Mouse (Mus musculus) lung, postnatal 25 days (tissue): ENCODE measurements at regions not wholly inside any gene's neighbourhood (a gene's known extent, or its start where the extent isn't known, plus 50 kb on each side); places are given as distances from the start of the nearest gene placed in this dataset.

Source experiments
- DNase-seq: peaks from one replicate; pipeline ENCODE4 v3.0.0; 2022; ENCODE audit warnings: low spot score

DNA sequence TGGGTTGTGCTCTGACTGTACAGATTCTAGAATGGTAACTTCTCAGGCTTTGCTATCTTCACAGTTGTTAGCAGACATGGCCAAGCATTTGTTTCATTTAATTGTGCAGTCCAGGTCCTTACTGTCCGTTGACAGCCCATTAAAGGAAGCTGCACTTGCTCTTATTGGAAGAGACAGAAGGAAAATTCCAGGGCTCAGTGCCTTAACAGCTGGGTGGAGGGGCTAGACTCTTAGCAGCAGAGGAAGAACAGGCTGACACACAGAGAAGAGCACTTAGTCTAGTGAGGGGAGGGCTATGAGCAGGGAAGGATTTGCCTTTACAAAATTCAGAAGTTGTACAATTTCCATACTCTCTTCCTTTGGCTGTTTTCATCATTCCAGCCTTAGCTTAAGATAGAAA lies 161.5 kb upstream of the Ghitm start:
- peak; percentile 6 for DNase-seq

DNA sequence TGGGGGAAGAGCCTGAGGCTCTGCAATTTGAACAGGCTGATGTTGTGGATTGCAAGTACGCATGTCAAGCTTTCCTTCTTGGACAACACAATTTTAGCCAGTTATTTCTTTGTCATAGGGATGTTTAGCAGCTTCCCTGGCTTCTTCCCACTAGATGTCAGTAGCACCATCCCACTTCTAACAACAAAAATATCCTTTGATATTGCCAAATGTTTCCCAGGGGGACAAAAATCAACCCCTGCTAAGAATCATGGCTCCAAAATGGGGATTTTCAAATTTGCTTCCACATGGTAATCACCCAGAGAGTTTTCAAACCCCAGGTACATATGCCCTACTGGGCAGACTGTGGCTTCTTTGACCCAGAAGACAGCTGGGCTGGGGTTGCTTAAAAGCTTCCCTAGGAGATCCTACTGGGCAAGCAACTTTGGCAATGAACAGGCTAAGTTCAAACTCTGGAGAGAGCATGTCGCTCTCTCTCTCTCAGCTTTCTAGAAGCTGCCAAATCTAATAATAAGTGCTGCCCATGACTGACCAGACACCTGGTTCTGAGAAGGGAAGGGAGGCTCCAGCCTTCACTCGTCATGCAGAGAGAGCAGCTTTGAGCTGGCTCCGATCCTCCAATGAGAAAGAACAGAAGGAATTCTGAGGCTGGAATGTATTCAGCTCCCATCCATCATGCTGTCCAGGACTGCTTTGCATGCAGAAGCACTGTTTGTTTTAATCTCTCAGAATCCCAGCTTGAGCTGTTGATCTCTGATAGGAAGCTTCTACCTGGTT lies 157.2 kb upstream of the Ghitm start:
- peak; percentile 13 for DNase-seq

DNA sequence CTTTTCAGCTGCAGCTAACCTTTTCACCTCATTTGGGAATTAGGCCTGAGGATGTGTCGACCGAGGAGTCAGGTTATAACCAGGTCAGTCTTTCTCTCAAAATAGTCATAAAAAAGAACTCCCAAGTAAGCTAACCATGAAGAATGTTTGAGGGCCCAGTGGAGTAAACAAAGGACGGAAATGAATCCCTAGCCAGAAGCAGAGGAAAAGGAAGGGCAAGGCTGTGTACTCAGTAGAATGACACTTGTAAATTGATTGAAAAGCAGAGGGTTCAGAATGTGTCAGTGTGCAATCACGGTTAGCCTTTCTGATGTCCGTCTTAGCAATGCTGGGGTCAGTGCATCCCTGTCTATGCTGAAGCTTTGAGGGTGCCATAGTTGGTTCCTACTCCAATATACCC lies 149.3 kb upstream of the Ghitm start:
- peak; percentile 29 for DNase-seq

DNA sequence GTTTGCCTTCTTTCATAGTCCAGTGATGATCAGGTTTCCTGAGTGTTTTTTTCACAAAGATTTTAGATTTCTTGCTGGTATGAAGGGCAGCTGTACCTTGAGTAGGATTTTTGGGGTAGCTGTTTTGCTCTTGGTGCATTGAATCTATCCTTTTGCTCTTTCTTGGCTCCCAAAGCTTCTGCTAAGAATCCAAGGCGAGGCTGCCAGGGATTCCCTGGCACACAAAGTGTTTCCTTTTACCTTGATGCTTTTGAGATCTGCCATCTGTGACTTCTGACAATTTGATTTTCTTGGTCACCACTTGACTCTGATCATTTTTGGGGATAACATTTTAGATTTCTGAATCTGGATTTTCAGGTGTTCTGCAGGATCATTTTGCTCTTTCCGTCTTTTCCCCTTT lies 144.3 kb upstream of the Ghitm start:
- DNase-seq, result no peak

DNA sequence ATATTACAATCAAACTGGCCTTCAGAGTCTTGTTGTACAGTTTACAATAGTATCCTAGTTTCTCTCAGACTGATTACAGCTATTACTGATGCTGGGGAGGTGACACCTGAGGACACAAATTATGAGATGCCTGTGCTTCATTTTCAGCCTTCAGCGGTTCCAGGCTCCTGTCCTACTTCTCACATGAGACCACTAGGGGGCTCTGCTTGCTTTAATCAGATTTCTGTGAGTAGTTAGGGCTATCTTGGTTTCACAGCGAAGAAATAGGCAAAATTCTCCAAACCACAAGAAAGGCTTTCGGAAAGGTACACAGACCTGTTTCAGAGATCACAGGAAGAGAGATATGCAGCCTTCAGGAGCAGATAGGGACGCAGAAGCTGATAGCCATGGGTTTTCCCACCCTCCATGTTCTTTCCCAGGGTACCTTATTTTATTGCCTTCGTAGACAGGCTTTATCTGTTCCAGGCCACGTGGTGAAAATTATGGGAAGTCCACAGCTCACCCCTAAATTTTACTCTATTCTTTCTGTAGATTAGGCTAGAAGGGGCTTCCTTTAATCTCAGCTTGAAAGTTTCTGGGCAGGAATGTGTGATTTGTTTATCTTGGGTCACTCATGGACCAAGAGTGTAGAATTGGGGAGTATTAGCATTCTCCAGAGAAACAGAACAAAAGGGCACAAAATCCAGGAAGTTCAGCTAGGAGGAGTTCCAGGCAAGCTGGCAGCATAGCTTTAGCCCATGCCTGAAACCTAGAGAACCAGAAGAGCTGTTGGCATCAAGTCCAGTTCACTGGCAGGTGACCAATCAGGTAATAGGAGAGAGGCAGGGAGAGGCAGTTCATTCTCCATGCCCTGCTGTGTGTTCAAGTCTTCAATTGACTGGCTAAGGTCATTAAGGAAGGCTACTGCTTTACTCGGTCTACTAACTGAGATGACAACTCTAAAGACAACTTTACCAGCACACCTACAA lies 141.9 kb upstream of the Ghitm start:
- DNase-seq, result peak; percentile 39

DNA sequence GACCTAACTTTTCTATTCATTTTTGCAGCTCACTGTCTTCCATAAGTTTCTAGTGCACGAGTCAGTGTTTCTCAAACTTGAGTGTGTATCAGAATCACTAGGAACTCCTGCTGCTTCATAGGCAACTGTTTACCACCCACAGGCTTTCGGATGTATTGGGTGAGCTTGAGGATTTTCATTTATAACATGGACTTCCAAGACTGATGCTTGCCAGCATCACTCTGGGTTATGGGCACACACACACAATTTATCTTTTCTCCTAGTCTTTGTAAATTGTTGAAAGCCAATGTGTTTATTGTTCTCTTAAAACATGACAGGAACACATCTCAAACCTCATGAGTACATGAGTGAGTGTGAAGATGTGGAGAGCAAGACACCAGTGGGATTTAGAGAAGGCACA lies 137.0 kb upstream of the Ghitm start:
- DNase-seq, result no peak

DNA sequence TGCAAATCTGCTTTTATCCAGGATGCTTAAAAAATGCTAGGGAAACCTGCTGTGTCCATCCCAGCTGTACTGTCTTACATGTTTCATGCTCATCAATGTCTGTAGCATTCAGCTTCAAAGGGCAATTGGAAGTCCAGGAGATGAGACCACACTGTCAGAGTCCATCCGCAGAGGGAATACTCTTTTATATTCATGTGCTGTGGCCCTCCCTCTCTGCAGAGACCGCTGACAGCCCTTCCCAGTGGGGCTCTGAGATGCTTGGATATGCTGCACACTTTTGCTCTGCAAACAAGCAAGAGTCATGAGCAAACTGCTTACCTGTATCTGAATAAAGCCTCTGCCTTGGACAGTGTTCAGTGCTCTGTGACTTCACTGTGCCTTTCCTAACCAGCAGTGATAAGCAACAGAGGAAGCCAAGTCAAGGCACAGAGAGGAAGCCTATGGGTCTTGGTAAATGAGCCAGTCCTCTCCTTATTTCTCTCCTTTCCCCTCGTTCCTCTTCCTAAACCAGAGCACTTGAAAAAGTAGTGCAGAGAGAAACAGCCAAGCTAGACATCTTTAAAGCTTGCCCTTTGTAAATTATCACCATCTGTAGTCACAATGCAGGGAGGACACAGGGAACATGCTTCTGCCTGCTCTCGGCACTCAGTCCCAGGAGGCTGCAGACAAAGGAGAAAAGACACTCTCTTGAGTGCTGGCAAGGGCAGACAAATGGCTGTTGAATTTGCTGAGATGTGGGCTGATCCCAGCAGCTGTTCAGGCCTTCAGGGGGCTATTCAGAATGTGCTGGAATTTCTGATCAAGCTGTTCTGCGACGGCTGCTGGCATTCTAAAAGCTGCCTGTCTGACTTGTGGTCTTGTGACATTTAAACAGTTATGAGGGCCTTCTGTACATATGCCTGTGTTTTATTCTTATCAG lies 136.2 kb upstream of the Ghitm start:
- no peak for DNase-seq

DNA sequence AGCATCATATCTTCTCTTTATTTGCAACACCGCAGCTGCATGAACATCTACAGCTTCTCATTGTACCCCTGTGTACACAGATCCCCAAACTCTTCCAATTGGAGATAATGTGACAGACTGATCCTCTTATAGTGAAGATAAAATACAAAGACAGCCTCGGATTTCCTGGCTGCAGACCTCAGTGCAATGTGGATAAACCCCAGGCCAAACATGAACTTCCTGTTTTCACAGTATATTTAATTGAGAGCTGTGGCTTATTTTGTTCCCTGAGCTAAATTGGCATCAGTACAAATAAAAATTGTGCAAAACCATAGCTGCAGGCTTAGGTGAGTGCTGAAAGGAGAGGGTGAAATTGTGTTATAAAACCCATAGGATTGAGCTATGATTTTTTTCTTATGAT lies 134.8 kb upstream of the Ghitm start:
- DNase-seq, result no peak

DNA sequence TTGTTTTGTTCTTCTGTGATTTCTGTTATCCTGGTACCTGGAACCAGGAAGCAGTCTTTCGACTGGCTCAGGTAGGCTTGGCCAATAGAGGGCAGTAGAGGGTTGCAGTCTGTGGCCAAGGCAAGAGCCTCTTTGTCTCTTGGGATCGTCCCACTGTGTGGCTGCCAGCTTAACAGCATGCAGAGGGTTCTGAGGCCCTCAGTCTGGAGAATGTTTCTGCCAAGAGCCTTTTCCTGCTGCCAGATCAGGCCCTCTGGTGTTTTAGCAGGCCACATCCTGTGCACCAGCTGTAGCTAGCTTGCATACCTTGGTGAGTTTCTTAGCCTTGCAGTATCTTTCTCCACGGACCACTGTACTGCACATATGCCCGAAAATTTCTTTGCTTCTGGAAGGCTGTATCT lies 103.6 kb upstream of the Ghitm start:
- peak; percentile 43 for DNase-seq

DNA sequence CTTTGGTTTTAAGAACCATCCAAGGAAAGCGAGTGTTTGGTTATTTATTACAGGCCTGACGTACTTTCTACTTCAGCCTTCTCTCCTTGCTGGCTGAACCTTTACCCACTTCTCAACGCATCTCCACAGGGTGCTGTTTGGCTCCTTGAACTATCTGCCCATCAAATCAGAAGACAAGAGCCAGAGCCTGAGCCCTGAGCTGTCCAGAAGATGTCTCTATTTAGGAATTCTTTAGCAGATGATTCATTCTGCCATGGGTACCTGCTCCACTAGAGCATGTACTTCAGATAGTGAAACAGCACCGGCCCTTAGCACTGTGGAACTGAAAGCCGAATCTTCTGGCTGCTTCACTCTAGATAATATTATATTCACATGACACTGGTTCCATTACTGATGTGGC lies 102.1 kb upstream of the Ghitm start:
- DNase-seq, result no peak

DNA sequence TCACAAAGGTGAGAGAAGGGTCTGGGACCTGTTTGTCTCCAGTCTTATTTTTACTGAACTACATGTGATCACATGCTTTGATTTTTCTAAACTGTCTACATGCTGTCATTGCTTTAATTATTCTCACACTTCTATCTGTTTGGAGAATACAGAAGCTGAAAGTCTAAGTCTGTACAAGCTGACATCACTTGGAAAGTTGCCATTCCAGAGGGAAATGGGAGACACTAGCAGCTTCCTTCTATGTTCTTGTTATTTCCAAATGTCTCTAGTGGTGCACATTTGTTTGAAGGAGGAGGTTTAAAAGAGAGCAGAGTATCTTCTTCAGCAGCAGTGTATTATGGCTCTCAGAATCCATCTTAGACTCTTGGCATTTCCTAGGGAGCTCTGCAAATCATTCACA lies 73.2 kb upstream of the Ghitm start:
- no peak for DNase-seq

DNA sequence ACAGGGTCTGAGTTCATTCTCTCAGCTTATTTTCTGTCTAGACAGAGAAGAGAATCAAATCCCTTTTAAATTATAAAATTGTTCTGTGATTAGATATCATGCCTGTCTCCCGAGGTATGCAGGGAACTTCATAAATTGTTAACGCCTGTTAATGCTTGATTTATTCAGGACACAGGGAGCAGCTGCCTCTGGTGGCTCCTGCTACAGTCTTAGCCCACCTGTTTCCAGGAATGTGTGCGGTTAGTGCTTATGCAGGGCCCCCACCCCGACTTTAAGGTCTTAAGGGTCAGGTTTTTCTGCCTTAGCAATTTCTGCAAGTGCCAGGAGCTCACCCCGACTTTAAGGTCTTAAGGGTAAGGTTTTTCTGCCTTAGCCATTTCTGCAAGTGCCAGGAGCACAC lies 54.7 kb upstream of the Ghitm start:
- no peak for DNase-seq
